Mouse (Mus musculus): ENCODE results near the gene Rhoc.
"Not testable (repeated sequence)": the region's sequence is repeated elsewhere in the genome, so short reads cannot be mapped to it uniquely, and the experiment has no call there.

The Rhoc gene

GRCm38 (mm10) chr3:104785284-104785683 lies 2.9 kb upstream of the Rhoc start:
- DNase-seq (ENCODE audit: low read depth, low spot score) = no peak

- peak; percentile 66 for DNase-seq (ENCODE audit: low read depth, low spot score)
Measured at GRCm38 (mm10) chr3:104788561-104789311, 561 bp downstream of the Rhoc start.

- DNase-seq (ENCODE audit: low read depth, low spot score) = no peak
Measured at GRCm38 (mm10) chr3:104789312-104789605, 1.1 kb downstream of the Rhoc start.

GRCm38 (mm10) chr3:104789822-104790221 lies 1.6 kb downstream of the Rhoc start:
- no peak for DNase-seq (ENCODE audit: low read depth, low spot score)

- DNase-seq (ENCODE audit: low read depth, low spot score) = no peak
Measured at GRCm38 (mm10) chr3:104790401-104790937, 2.3 kb downstream of the Rhoc start.

- DNase-seq (ENCODE audit: low read depth, low spot score) = no peak
Measured at GRCm38 (mm10) chr3:104791017-104791416, 2.8 kb downstream of the Rhoc start.

- no peak for DNase-seq (ENCODE audit: low read depth, low spot score)
Measured at GRCm38 (mm10) chr3:104791671-104792070, 3.5 kb downstream of the Rhoc start.

DNA sequence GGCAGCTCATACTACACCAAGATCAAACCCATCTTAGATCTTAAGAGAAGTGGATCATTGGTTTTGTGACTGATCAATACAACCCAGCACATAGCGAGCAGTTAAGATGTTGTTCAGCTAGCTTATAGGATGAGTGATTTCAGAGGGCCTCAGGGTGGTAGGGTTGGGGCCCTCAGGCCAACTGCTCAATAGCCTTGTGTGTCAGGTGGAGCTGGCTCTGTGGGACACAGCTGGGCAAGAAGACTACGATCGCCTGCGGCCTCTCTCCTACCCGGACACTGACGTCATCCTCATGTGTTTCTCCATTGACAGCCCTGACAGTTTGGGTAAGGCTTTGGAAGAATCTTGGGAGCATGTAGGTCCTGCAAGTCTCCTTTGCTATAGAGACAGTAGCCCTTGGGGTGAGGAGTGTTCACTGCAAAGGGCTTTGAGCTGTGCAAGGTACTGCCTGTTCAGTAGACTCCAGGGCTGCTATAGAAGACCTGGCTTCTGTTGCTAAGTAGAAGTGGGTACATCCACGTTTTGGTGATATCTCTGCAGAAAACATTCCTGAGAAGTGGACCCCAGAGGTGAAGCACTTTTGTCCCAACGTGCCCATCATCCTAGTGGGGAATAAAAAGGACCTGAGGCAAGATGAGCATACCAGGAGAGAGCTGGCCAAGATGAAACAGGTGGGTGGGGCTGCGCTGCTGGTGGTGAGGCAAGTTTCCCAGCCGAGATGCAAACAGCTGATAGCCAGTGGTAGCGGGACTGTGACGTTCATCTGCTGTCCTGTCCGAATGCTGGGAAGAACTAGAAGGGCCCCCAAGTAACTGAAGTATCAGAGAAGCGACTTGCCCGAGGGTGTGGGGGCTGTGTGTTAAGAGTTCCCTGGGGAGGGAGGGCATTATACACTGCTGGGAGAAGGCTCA lies 4.4 kb downstream of the Rhoc start:
- DNase-seq (ENCODE audit: low read depth, low spot score) = no peak

DNA sequence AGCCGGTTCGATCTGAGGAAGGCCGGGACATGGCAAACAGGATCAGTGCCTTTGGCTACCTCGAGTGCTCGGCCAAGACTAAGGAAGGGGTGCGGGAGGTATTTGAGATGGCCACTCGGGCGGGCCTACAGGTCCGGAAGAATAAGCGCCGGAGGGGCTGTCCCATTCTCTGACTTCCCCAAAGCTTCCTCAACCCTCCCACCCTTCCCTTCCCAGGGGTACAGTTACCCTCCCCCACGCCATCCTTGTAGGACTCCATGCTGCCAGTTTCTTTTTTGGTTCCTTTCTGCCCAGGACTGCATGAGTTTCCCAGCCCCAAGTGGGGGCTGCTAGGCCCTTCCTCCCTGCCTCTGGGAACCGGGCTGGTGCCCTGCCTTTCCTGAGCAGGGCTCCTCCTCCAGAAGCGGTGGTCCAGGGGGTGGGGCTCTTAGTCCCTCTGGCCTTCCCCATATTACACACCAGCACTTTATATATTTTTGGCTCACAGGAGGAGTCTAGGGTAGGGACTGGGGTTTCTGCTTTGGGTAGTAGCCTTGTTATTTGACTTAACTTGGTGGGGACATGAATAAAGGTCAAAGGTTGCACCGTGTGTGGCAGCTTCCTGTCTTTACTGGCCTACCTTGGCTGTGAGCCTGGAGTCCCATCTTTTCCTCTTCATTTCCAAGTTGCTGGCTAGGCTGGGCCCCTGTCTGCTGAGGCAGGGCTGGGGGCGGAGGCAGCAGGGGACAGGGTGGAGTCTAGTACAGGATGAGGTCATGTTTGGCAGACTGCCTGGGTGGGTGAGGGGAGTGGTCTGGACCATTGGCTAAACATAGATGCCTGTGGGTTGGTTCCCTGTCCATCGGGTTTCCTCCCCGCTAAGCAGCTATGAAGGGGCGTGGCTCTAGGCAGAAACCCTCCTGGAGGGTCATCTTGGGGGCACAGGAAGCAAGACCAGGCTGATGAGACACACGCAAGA lies 6.0 kb downstream of the Rhoc start:
- peak; percentile 57 for DNase-seq (ENCODE audit: low read depth, low spot score)

DNA sequence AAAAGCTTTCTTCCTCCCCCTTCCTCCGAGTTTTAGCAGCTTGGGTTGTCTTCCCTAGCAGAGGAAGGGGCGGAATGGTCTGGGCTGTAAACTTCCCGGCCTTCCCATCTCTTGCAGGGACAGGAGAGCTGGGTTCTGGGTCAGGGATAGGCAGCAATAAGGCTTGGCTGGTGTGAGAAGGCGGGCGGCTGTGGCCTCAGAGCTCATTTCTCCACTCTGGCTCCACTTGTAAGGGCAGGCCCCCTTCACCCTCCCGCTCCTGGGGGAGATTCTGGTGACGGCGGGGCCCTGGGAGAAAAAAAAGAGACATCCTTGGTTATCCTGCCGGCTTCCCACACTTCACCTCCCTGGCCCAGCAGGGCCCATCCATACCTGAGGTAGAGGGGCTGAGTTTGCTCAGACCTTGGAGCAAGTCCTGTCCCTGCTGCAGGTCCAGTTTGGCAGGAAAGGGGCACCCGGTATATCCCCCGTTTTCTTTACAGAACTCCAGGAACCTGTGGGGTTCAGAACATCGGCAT lies 6.8 kb downstream of the Rhoc start:
- DNase-seq (ENCODE audit: low read depth, low spot score) = no peak

DNA sequence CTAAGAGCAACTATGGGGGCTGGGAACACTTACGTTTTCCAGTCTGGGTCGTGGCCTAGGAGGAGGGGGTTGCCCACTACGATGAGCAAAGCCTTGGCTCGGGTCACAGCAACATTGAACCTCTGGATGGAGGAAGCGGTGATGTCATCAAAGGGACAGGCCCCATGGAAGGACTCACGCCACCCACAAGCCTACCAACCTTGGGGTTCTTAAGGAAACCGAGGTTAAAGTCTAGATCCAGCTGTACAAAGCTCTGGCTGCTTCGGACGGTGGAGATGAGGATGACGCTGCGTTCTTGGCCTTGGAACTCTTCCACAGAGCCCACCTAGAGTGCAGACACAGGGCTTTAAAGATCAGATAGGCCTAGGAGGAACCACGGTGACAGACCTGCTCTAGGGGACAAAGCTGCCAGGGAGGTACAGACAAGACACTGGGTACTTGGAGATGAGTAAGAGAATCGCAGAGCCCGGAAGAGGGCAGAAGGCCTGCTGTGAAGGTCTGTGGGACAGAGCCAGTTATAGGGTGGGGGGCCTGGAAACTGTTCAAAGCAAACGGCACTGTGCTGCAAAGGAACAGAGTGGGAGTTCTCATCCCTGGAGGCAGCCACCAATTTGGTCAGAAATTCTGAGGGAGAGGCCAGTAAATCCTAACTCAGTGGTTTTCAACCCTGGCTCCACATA lies 7.6 kb downstream of the Rhoc start:
- DNase-seq (ENCODE audit: low read depth, low spot score) = no peak

DNA sequence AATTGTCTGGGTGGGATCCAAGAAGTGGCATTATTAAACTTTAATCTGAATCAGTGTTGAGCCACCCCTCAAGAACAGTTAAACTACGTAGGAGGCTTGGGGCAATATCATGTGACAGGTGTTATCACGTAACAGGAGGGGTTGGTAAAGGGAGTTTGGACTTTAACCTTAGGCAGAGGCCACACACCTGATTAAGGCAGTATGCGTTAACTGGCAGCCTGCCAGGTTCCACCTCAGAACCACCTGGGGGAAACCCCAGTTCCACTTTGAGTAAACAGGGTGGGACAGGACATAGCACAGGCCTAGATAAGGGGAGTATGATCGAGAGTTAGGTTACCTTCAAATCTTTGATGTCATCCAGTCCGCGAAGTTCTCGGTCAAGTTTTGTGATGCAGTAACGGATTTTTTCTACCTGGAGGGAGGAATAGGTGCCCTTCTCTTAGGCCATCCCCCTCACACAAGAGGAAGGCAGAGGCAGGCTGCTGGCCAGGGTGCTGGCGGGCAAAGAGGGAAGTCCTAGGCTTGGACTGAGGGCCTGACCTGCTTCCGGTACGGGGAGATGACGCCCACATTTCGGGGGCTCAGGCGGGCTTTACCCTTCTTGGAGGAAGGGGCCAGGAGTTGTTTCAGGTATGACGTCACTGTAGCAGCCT lies 8.4 kb downstream of the Rhoc start:
- DNase-seq (ENCODE audit: low read depth, low spot score) = peak; percentile 85

GRCm38 (mm10) chr3:104800681-104801080 lies 12.5 kb downstream of the Rhoc start:
- no peak for DNase-seq (ENCODE audit: low read depth, low spot score)

DNA sequence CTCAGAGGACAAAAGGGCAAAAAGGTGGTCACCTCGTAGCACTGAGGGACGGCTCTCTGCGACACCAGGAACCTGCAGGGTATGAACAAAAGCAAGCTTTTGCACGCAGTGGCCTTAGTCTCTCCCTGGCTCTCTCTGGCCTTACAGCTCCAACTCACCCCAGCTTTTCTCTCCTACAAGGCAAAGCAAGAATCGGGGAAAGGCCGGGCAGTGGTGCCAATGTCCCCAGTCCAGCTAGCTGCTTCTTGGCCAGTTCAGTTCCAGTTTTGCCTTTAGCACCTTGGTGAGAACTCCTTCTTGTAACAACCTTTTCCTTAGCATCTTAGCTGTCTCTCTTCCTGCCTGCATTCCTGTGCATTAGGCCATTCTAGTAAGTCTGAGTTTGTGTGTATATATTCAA lies 13.3 kb downstream of the Rhoc start:
- no peak for DNase-seq (ENCODE audit: low read depth, low spot score)

DNA sequence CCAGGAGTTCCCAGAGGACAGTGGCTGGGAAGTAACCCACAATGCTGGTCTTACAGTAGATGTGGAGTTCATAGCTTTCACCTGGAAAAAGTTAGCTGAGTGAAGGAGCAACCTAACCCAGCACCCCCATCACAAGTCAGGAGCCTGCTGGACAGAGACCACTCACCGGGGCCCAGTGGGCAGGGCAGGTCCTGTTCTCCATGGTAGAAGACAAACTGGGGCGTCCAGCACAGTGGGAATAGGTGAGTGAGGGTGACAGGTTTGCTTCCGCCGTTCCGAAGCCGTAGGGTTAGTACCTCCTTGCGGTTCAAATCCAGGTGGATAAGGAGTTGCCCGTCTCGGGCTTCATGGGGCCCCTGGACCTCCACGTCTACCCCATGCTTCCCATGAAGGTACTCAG lies 16.1 kb downstream of the Rhoc start:
- DNase-seq (ENCODE audit: low read depth, low spot score) = no peak

GRCm38 (mm10) chr3:104805539-104805938 lies 17.4 kb downstream of the Rhoc start:
- DNase-seq (ENCODE audit: low read depth, low spot score) = no peak

DNA sequence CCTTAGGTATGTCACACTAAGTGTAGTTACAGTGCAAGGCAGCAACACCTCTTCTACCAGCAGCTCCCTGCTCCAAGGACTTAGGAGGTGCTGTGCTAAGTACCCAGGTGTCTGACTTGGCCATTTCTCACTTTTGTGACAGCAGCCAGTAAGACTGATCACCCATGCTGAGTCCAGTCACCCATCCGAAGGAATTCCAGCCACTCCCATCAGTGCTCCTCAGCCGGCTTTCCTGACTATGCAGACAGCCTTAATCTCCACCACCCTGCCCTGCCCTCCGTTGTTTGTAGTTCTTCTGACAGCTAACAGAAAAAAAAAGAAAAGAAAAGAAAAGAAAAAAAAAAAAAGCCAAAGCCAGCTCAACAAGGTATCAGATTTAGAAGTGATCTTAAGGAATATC lies 23.6 kb downstream of the Rhoc start:
- no peak for DNase-seq (ENCODE audit: low read depth, low spot score)

DNA sequence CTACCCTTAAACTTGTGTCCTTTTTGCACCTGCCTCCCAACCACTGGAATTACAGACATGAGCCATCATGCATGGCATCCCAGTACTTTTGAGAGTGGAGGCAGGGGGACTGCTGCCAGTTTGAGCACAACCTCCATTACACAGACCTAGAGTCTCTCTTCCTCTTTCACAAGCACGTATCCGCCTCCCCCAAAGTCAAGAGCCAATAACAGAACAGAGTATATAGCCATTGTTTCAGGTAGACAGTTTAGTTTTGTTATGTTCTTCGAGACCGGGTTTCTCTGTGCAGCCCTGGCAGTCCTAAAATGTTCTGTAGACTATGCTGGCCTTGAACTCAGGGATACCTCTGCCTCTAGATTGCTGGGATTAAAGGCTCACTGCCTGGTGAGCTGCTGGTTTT lies 24.1 kb downstream of the Rhoc start:
- DNase-seq (ENCODE audit: low read depth, low spot score) = no peak

- not testable (repeated sequence) for DNase-seq (ENCODE audit: low read depth, low spot score)
Measured at GRCm38 (mm10) chr3:104813227-104813626, 25.1 kb downstream of the Rhoc start.

- DNase-seq (ENCODE audit: low read depth, low spot score) = no peak
Measured at GRCm38 (mm10) chr3:104814746-104815145, 26.6 kb downstream of the Rhoc start.
